Mouse (Mus musculus): ENCODE measurements around the gene Sri. TPM values are rescaled to one million over a fixed set of nuclear protein-coding genes. Genes with fewer than 3 reads are reported as not detected.

The Sri gene
- polyA plus RNA-seq, 1 experiment from 2014 or later, result 232 TPM

GRCm38 (mm10) chr5:8058056-8058455 is 12.2 kb downstream of the Sri start:
- H3K4me2 ChIP-seq, result no peak overlapping the region
- H3K36me3 ChIP-seq, result peaks cover 34% of the 10 kb centered on the region
- no peak overlapping the region for H3K27ac ChIP-seq
- no peaks in the 10 kb centered on the region for H3K9me3 ChIP-seq
- WGBS, result 88% methylated on average over 7 of the region's 7 CpGs
- ATAC-seq (ENCODE audit: insufficient number of reproducible peaks, insufficient read depth, low FRiP score, low TSS enrichment, low read depth), result no peak
- no peak overlapping the region for H3K4me3 ChIP-seq (replicated peaks)
- H3K4me1 ChIP-seq (replicated peaks), result peaks cover 14% of the 10 kb centered on the region
- no peak overlapping the region for H3K9ac ChIP-seq (replicated peaks)
- H3K27me3 ChIP-seq, result no peaks in the 10 kb centered on the region

GRCm38 (mm10) chr5:8062469-8062868 is 16.6 kb downstream of the Sri start:
- no peak for ATAC-seq (ENCODE audit: insufficient number of reproducible peaks, insufficient read depth, low FRiP score, low TSS enrichment, low read depth)
- Histone ChIP-seq H3K27me3 (no peaks in the 10 kb centered on the region), H3K9me3 (no peaks in the 10 kb centered on the region), H3K27ac (no peak overlapping the region), H3K36me3 (peaks cover 78% of the 10 kb centered on the region), H3K4me1 (replicated peaks) (peaks cover 2% of the 10 kb centered on the region; the same call in 1 of the 2 replicates), H3K4me2 (no peak overlapping the region), H3K4me3 (replicated peaks) (no peak overlapping the region), H3K9ac (replicated peaks) (no peak overlapping the region)
- 95% methylated on average over 2 of the region's 2 CpGs for WGBS

GRCm38 (mm10) chr5:8063207-8063606 is 17.3 kb downstream of the Sri start:
- no peak for ATAC-seq (ENCODE audit: insufficient number of reproducible peaks, insufficient read depth, low FRiP score, low TSS enrichment, low read depth)
- 76% methylated on average over 6 of the region's 6 CpGs for WGBS
- Histone ChIP-seq H3K4me2 (no peak overlapping the region), H3K4me1 (replicated peaks) (no peaks in the 10 kb centered on the region), H3K4me3 (replicated peaks) (no peak overlapping the region), H3K27me3 (no peaks in the 10 kb centered on the region), H3K9me3 (no peaks in the 10 kb centered on the region), H3K36me3 (peaks cover 80% of the 10 kb centered on the region), H3K9ac (replicated peaks) (no peak overlapping the region), H3K27ac (no peak overlapping the region)

GRCm38 (mm10) chr5:8073406-8073805 is 27.5 kb downstream of the Sri start:
- Histone ChIP-seq H3K4me3 (replicated peaks) (no peak overlapping the region), H3K4me2 (no peak overlapping the region), H3K27ac (no peak overlapping the region), H3K4me1 (replicated peaks) (no peaks in the 10 kb centered on the region), H3K27me3 (no peaks in the 10 kb centered on the region), H3K9me3 (no peaks in the 10 kb centered on the region), H3K36me3 (peaks cover 33% of the 10 kb centered on the region; the same call in 1 of the 2 replicates), H3K9ac (replicated peaks) (no peak overlapping the region)
- 90% methylated on average over 9 of the region's 9 CpGs for WGBS
- no peak for ATAC-seq (ENCODE audit: insufficient number of reproducible peaks, insufficient read depth, low FRiP score, low TSS enrichment, low read depth)

- H3K9me3 ChIP-seq, result no peaks in the 10 kb centered on the region
- H3K27me3 ChIP-seq, result no peaks in the 10 kb centered on the region
- H3K4me2 ChIP-seq, result no peak overlapping the region
- H3K27ac ChIP-seq, result no peak overlapping the region
- no peaks in the 10 kb centered on the region for H3K4me1 ChIP-seq (replicated peaks)
- 86% methylated on average over 9 of the region's 9 CpGs for WGBS
- no peak for ATAC-seq (ENCODE audit: insufficient number of reproducible peaks, insufficient read depth, low FRiP score, low TSS enrichment, low read depth)
- H3K36me3 ChIP-seq, result peaks cover 28% of the 10 kb centered on the region; the same call in 1 of the 2 replicates
- no peak overlapping the region for H3K4me3 ChIP-seq (replicated peaks)
- no peak overlapping the region for H3K9ac ChIP-seq (replicated peaks)
These were observed 28.2 kb downstream of the Sri start for GRCm38 (mm10) chr5:8073901-8074561.

- no peak overlapping the region for H3K9ac ChIP-seq (replicated peaks)
These were observed 31.6 kb downstream of the Sri start for GRCm38 (mm10) chr5:8077481-8077880.

GRCm38 (mm10) chr5:8082800-8083509 is 37.1 kb downstream of the Sri start:
- no peak for ATAC-seq (ENCODE audit: insufficient number of reproducible peaks, insufficient read depth, low FRiP score, low TSS enrichment, low read depth)
- 72% methylated on average over 20 of the region's 20 CpGs for WGBS
- no peak overlapping the region for H3K4me2 ChIP-seq
- H3K36me3 ChIP-seq, result no peaks in the 10 kb centered on the region
- no peak overlapping the region for H3K9ac ChIP-seq (replicated peaks)
- H3K27me3 ChIP-seq, result no peaks in the 10 kb centered on the region
- no peak overlapping the region for H3K4me3 ChIP-seq (replicated peaks)
- no peaks in the 10 kb centered on the region for H3K9me3 ChIP-seq
- H3K4me1 ChIP-seq (replicated peaks), result no peaks in the 10 kb centered on the region
- no peak overlapping the region for H3K27ac ChIP-seq

More at GRCm38 (mm10) chr5:8077481-8077880, 31.6 kb downstream of the Sri start:
- no peak overlapping the region for H3K27ac ChIP-seq
- no peak for ATAC-seq (ENCODE audit: insufficient number of reproducible peaks, insufficient read depth, low FRiP score, low TSS enrichment, low read depth)
- 70% methylated on average over 8 of the region's 8 CpGs for WGBS
- no peaks in the 10 kb centered on the region for H3K9me3 ChIP-seq
- H3K4me1 ChIP-seq (replicated peaks), result no peaks in the 10 kb centered on the region
- no peak overlapping the region for H3K4me2 ChIP-seq
- no peak overlapping the region for H3K4me3 ChIP-seq (replicated peaks)
- peaks cover 13% of the 10 kb centered on the region; the same call in 1 of the 2 replicates for H3K36me3 ChIP-seq
- no peaks in the 10 kb centered on the region for H3K27me3 ChIP-seq

- no peak overlapping the region for H3K27ac ChIP-seq
- H3K9me3 ChIP-seq, result no peaks in the 10 kb centered on the region
- no peak overlapping the region for H3K9ac ChIP-seq (replicated peaks)
- no peak overlapping the region for H3K4me3 ChIP-seq (replicated peaks)
- H3K27me3 ChIP-seq, result no peaks in the 10 kb centered on the region
- no peak for ATAC-seq (ENCODE audit: insufficient number of reproducible peaks, insufficient read depth, low FRiP score, low TSS enrichment, low read depth)
- no peaks in the 10 kb centered on the region for H3K4me1 ChIP-seq (replicated peaks)
- no peak overlapping the region for H3K4me2 ChIP-seq
- 87% methylated on average over 3 of the region's 3 CpGs for WGBS
- no peaks in the 10 kb centered on the region for H3K36me3 ChIP-seq
These were observed 39.8 kb downstream of the Sri start for GRCm38 (mm10) chr5:8085661-8086060.

GRCm38 (mm10) chr5:8088147-8088546 is 42.3 kb downstream of the Sri start:
- Histone ChIP-seq H3K4me1 (replicated peaks) (no peaks in the 10 kb centered on the region), H3K9ac (replicated peaks) (no peak overlapping the region), H3K4me2 (no peak overlapping the region), H3K9me3 (no peaks in the 10 kb centered on the region), H3K27ac (no peak overlapping the region), H3K4me3 (replicated peaks) (no peak overlapping the region), H3K36me3 (no peaks in the 10 kb centered on the region), H3K27me3 (no peaks in the 10 kb centered on the region)
- no peak for ATAC-seq (ENCODE audit: insufficient number of reproducible peaks, insufficient read depth, low FRiP score, low TSS enrichment, low read depth)
- WGBS, result 86% methylated on average over 3 of the region's 3 CpGs

- no peak overlapping the region for H3K9ac ChIP-seq (replicated peaks)
- H3K4me3 ChIP-seq (replicated peaks), result no peak overlapping the region
- WGBS, result 66% methylated on average over 5 of the region's 5 CpGs
- no peaks in the 10 kb centered on the region for H3K4me1 ChIP-seq (replicated peaks)
- H3K9me3 ChIP-seq, result no peaks in the 10 kb centered on the region
- no peaks in the 10 kb centered on the region for H3K36me3 ChIP-seq
- ATAC-seq (ENCODE audit: insufficient number of reproducible peaks, insufficient read depth, low FRiP score, low TSS enrichment, low read depth), result no peak
- H3K27ac ChIP-seq, result no peak overlapping the region
- no peaks in the 10 kb centered on the region for H3K27me3 ChIP-seq
- H3K4me2 ChIP-seq, result no peak overlapping the region
These were observed 49.0 kb downstream of the Sri start for GRCm38 (mm10) chr5:8094921-8095320.

GRCm38 (mm10) chr5:8095689-8096088 is 49.8 kb downstream of the Sri start:
- WGBS, result 85% methylated on average over 1 of the region's 1 CpGs
- H3K4me1 ChIP-seq (replicated peaks), result no peaks in the 10 kb centered on the region
- H3K4me3 ChIP-seq (replicated peaks), result no peak overlapping the region
- no peaks in the 10 kb centered on the region for H3K36me3 ChIP-seq
- H3K9me3 ChIP-seq, result no peaks in the 10 kb centered on the region
- ATAC-seq (ENCODE audit: insufficient number of reproducible peaks, insufficient read depth, low FRiP score, low TSS enrichment, low read depth), result no peak
- H3K4me2 ChIP-seq, result no peak overlapping the region
- H3K27ac ChIP-seq, result no peak overlapping the region
- H3K9ac ChIP-seq (replicated peaks), result no peak overlapping the region
- no peaks in the 10 kb centered on the region for H3K27me3 ChIP-seq

Data from limb, embryonic 12.5 days (tissue).